8 mouse cellular contexts compared by ENCODE assay signal in the genomic region with DNA sequence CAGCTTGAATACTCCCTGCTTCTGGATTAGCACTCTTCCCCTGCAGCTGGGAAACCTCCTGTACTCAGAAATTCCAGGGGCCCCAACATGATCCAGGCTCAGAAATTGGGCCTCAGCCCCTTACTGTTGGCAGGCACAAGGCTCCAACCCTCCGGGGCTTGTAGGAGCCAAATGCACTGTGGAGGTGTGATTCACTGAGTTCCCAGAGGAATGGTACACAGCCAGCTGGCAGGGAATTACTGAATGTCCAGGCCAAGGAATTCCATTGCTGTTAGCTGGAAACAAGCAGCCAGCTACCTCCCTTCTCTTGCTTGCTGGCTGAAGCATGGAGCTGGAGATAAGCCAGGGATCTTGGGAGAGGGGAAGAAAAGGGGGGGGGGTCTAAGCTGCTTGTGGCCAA.
A peak's percentile ranks its signal among the peaks of the same experiment; 100 is the strongest.
DNase-seq lines count a peak whose midpoint lies in the region; ATAC-seq and TF ChIP-seq lines count a peak whose summit lies in the region.

No protein-coding gene starts in this region.

- no peak for DNase-seq in forebrain, embryonic 10.5 days (ENCODE audit: extremely low spot score, low spot score)
- peak; percentile 59 for DNase-seq in fat pad, adult 2 months (ENCODE audit: extremely low read depth, low read depth, low spot score)
- DNase-seq in layer of hippocampus, adult 11-12 months (ENCODE audit: low spot score): peak; percentile 69
- peak; percentile 74 for DNase-seq in lung, postnatal 14 days
- DNase-seq in stomach, postnatal 0 days (ENCODE audit: low spot score): peak; percentile 66
- no peak for DNase-seq in spleen, postnatal 36 days (ENCODE audit: low spot score in 2 of 2)

- no peaks in the 10 kb centered on the region for H3K36me3 ChIP-seq in forebrain, embryonic 13.5 days (ENCODE audit: poor library complexity, severe bottlenecking)
- no peaks in the 10 kb centered on the region for H3K36me3 ChIP-seq in forebrain, embryonic 10.5 days (replicated peaks)
- H3K36me3 ChIP-seq in heart, embryonic 16.5 days (ENCODE audit: control insufficient read depth, insufficient read depth): no peaks in the 10 kb centered on the region
- no peaks in the 10 kb centered on the region for H3K36me3 ChIP-seq in stomach, postnatal 0 days (ENCODE audit: control insufficient read depth, insufficient read depth, low read length)

- H3K4me2 ChIP-seq in forebrain, embryonic 13.5 days: no peak overlapping the region
- no peak overlapping the region for H3K4me2 ChIP-seq in heart, embryonic 16.5 days (ENCODE audit: low read depth, low read length)
- H3K4me2 ChIP-seq in stomach, postnatal 0 days (replicated peaks; ENCODE audit: low read depth): no peak overlapping the region

- ATAC-seq in forebrain, embryonic 13.5 days: peak; percentile 97
- peak; percentile 97 for ATAC-seq in heart, embryonic 16.5 days (replicated peaks; ENCODE audit: extremely low read depth, insufficient read depth, low FRiP score)
- ATAC-seq in stomach, postnatal 0 days (ENCODE audit: low FRiP score, low TSS enrichment): peak; percentile 74; the same call in 1 of the 2 replicates

- no peak for TF ChIP-seq EP300 in stomach, postnatal 0 days (optimal IDR thresholded peaks at IDR 0.05)

- no peak overlapping the region for H3K4me3 ChIP-seq in forebrain, embryonic 13.5 days
- H3K4me3 ChIP-seq in forebrain, embryonic 10.5 days: no peak overlapping the region
- H3K4me3 ChIP-seq in heart, embryonic 16.5 days (ENCODE audit: low read length): no peak overlapping the region
- H3K4me3 ChIP-seq in stomach, postnatal 0 days (ENCODE audit: low read depth, low read length): no peak overlapping the region

- peaks cover 17% of the 10 kb centered on the region; the same call in 1 of the 2 replicates for H3K4me1 ChIP-seq in forebrain, embryonic 13.5 days
- peaks cover 6% of the 10 kb centered on the region for H3K4me1 ChIP-seq in forebrain, embryonic 10.5 days
- H3K4me1 ChIP-seq in heart, embryonic 16.5 days (ENCODE audit: control insufficient read depth, insufficient read depth, low read length): peaks cover 4% of the 10 kb centered on the region; the same call in 1 of the 2 replicates
- H3K4me1 ChIP-seq in stomach, postnatal 0 days (replicated peaks; ENCODE audit: control insufficient read depth, insufficient read depth): no peaks in the 10 kb centered on the region

- H3K27me3 ChIP-seq in forebrain, embryonic 13.5 days: no peaks in the 10 kb centered on the region
- H3K27me3 ChIP-seq in forebrain, embryonic 10.5 days (ENCODE audit: poor library complexity, severe bottlenecking): no peaks in the 10 kb centered on the region
- H3K27me3 ChIP-seq in heart, embryonic 16.5 days (ENCODE audit: control insufficient read depth, insufficient read depth, low read length): no peaks in the 10 kb centered on the region
- no peaks in the 10 kb centered on the region for H3K27me3 ChIP-seq in stomach, postnatal 0 days (ENCODE audit: control insufficient read depth, insufficient read depth, low read length)

- no peak overlapping the region for H3K9ac ChIP-seq in forebrain, embryonic 13.5 days
- H3K9ac ChIP-seq in heart, embryonic 16.5 days (ENCODE audit: low read length): no peak overlapping the region
- H3K9ac ChIP-seq in stomach, postnatal 0 days (ENCODE audit: low read length): no peak overlapping the region

- no peak for TF ChIP-seq CTCF in stomach, postnatal 0 days (IDR thresholded peaks at IDR 0.05; ENCODE audit: low read depth)

- H3K27ac ChIP-seq in forebrain, embryonic 13.5 days: peak overlapping the region; percentile 41; the same call in 1 of the 2 replicates
- H3K27ac ChIP-seq in forebrain, embryonic 10.5 days: no peak overlapping the region
- peak overlapping the region; percentile 7 for H3K27ac ChIP-seq in heart, embryonic 16.5 days (ENCODE audit: low read length)
- H3K27ac ChIP-seq in stomach, postnatal 0 days (replicated peaks): peak overlapping the region; percentile 9; the same call in 1 of the 2 replicates

- H3K9me3 ChIP-seq in forebrain, embryonic 13.5 days (replicated peaks): no peaks in the 10 kb centered on the region; the same call in 1 of the 2 replicates
- peaks cover 8% of the 10 kb centered on the region for H3K9me3 ChIP-seq in forebrain, embryonic 10.5 days
- H3K9me3 ChIP-seq in heart, embryonic 16.5 days (replicated peaks; ENCODE audit: control insufficient read depth, low read length): no peaks in the 10 kb centered on the region
- H3K9me3 ChIP-seq in stomach, postnatal 0 days (ENCODE audit: control insufficient read depth, low read length): no peaks in the 10 kb centered on the region

- WGBS in forebrain, embryonic 13.5 days: 35% methylated on average over 1 of the region's 1 CpGs
- WGBS in forebrain, embryonic 10.5 days: 68% methylated on average over 1 of the region's 1 CpGs
- 16% methylated on average over 1 of the region's 1 CpGs for WGBS in heart, embryonic 16.5 days
- 22% methylated on average over 1 of the region's 1 CpGs for WGBS in stomach, postnatal 0 days

Comparison
In these comparisons a context has a peak if more than half of its experiments do, and no peak if none do; other contexts are left out.
1. DNase-seq: peak in fat pad, adult 2 months (single experiment), layer of hippocampus, adult 11-12 months (single experiment), lung, postnatal 14 days (single experiment) and stomach, postnatal 0 days (single experiment); none in forebrain, embryonic 10.5 days (single experiment) and spleen, postnatal 36 days (0 of 2).
2. Peak in every context shown above with its lines, with median percentiles within 50 percentile points of each other: ATAC-seq.